Mouse (Mus musculus) cortical plate, adult 2 months (tissue): ENCODE measurements around the gene Sdad1. TPM values are rescaled to one million over a fixed set of nuclear protein-coding genes. Genes with fewer than 3 reads are reported as not detected.

Experiments used
- H3K27ac ChIP-seq: fragments of 200-500 bp; 2 replicates; pipeline ENCODE4 v1.5.1; 2012; ENCODE audit warnings: low read length, control low read depth, inconsistent platforms; ENCODE audit not compliant: insufficient read depth
- H3K4me1 ChIP-seq: fragments of 200-500 bp; 2 replicates; pipeline ENCODE4 v1.6.1; 2011; ENCODE audit warnings: low read length; ENCODE audit not compliant: control insufficient read depth, insufficient read depth
- H3K4me3 ChIP-seq: fragments of 200-500 bp; 2 replicates; pipeline ENCODE4 v1.5.1; 2011; ENCODE audit warnings: mild to moderate bottlenecking, low read length, control low read depth; ENCODE audit not compliant: insufficient read depth
- CTCF ChIP-seq: fragments of 200-500 bp; IDR thresholded peaks from 2 replicates; pipeline ENCODE4 v1.5.1; 2011; ENCODE audit warnings: mild to moderate bottlenecking, control low read depth, low read length; ENCODE audit not compliant: insufficient read depth; ENCODE audit errors: extremely low read depth
- POLR2A ChIP-seq: fragments of 200-500 bp; IDR thresholded peaks from 2 replicates; pipeline ENCODE4 v1.6.1; 2011; ENCODE audit warnings: mild to moderate bottlenecking, low read length, control low read depth; ENCODE audit not compliant: insufficient read depth; ENCODE audit errors: extremely low read depth
- polyA plus RNA-seq: library from polyadenylated mRNA; depleted of rRNA; stranded (reverse); fragments of >200 nt; gene quantifications from 2 replicates; pipeline ENCODE4 v1.2.3, GENCODE M21; 2012

The Sdad1 gene
- polyA plus RNA-seq, 1 experiment = 11.8 TPM

- Histone ChIP-seq H3K4me3 (no peak overlapping the region), H3K4me1 (no peaks in the 10 kb centered on the region; the same call in 1 of the 2 replicates), H3K27ac (no peak overlapping the region)
- TF ChIP-seq POLR2A = no peak
- TF ChIP-seq CTCF = no peak
Measured at GRCm38 (mm10) chr5:92282571-92282970, 27.7 kb downstream of the Sdad1 start.

DNA sequence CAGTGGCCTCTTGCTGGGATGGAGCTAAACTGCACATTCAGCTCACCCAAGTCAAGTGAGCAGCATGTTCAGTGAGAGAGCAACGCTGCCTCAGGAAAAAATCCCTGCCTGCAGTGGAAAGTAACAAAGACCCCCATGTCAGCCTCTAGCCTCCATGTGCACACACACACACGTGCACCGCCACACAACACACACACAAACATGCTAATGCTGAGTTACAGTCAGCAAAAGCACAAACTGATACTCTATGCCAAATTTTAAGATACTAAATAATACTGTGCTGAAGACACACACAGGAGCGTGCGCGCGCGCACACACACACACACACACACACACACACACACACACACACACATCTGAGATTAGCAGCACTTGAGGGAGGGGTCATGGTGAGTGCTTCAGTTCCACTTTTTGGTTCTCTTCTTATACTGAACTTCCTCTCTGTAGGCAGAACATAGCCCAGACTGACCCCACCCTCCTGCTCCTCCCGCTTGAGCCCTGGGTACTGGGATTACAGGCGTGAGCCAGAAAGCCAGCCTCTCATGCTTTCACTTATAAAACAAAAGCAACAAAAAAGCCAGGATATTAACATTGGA is 31.2 kb downstream of the Sdad1 start:
- no peak for TF ChIP-seq CTCF
- no peak for TF ChIP-seq POLR2A
- Histone ChIP-seq H3K27ac (no peak overlapping the region), H3K4me3 (no peak overlapping the region), H3K4me1 (no peaks in the 10 kb centered on the region; the same call in 1 of the 2 replicates)

DNA sequence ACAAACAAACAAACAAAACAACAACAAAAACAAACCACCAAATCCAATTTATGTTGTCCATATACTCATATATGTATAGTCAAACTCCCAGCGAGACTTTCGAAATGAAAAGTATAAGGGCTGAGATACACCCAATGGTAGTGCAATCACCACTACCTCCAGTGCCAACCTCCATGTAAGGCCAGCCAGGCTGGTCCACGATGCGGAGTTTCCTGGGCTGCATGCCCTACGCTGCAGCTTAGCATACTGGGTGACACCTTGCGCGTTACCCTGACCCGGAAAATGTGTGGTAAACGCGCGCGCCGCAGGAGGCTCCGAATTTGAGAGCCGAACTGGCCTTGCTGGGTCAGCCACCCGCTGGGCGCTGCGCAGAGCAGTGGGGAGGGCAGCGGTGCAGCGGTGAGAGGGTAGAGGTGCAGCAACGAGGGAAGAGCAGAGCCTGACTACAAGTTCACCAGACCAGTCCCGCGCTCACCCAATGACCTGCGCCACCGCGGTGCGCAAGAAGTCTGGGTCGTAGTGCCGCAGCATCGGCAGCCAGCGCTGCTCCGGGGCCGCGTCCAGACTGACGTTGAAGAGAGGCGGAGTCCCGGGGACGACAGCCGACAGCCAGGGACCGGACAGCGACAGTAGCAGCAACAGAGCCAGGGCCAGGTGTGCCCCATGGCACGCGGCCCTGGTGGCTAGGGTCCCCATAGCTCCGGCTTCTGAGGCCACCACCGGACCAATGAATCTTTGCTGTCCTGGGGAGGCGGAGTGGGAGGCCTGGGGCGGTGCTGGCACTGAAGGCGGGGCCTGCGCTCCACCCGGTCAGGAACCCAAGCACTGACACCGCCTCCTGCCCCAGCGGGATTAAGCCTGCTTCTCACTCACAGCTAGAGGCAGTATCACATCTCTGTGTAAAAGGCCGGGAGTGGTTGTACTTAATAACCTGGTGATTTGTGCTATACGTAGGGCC is 32.6 kb downstream of the Sdad1 start, which contains the start of gene Naaa:
Gene Naaa, minus strand, starts transcription at position 734 of the 958 bp plus-strand sequence.
- Histone ChIP-seq H3K4me3 (peak within 1 kb of the TSS; percentile 77), H3K27ac (peak within 1 kb of the TSS; percentile 53; the same call in 1 of the 2 replicates), H3K4me1 (no peaks in the 10 kb centered on the region; the same call in 1 of the 2 replicates)
- TF ChIP-seq POLR2A (peak; percentile 42; the same call in 1 of the 2 replicates), CTCF (0 out of 2 replicates have a peak, but pooled peaks have one; percentile 5)

DNA sequence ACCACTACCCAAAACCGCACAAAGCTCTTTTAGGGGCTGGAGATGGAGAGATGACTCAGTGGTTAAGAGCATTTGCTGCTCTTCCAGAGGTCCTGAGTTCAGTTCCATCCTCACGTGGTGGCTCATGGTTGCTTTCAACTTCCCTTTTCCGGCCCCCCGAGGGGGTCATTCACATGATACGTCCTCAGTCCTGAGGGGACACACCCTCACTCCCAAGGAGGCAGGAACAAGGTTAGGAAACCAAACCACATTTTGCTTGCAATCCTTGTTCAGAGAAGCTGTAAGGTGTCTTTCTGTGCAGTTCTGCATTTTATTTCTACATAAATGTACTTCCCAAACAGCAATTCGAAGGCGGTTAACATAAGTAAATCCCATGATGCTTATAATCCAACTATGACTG is 39.8 kb downstream of the Sdad1 start:
- Histone ChIP-seq H3K4me1 (no peaks in the 10 kb centered on the region), H3K27ac (no peak overlapping the region), H3K4me3 (no peak overlapping the region)
- TF ChIP-seq POLR2A = no peak
- no peak for TF ChIP-seq CTCF

- no peak overlapping the region for H3K27ac ChIP-seq
- no peak overlapping the region for H3K4me3 ChIP-seq
- TF ChIP-seq POLR2A (no peak), CTCF (no peak)
- H3K4me1 ChIP-seq = 0 out of 2 replicates have a peak, but pooled peaks cover 3% of the 10 kb centered on the region
Measured at GRCm38 (mm10) chr5:92263761-92264359, 46.4 kb downstream of the Sdad1 start.

DNA sequence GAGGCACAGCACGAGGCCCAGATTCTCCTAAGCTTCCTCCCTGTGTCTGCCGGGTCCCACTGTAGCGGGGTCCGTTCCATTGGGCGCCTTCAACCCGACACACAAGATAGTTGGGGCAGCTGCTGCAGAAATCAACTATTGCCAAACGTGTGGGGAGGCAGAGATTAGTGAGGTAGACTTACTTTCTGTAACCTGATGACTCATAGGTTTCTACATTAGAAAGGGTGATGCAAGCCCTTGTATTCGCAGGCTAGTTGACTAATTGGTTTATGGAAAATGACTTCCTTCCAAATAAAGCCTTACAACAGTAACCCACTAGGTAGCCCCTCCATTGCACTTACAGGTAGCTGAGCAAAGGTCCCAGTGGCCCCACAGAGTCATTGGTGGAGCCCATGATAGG is 47.6 kb downstream of the Sdad1 start:
- TF ChIP-seq CTCF = no peak
- TF ChIP-seq POLR2A = no peak
- Histone ChIP-seq H3K27ac (no peak overlapping the region), H3K4me1 (0 out of 2 replicates have a peak, but pooled peaks cover 3% of the 10 kb centered on the region), H3K4me3 (no peak overlapping the region)

- Histone ChIP-seq H3K4me3 (no peak within 1 kb of the TSS), H3K4me1 (no peaks in the 10 kb centered on the region), H3K27ac (no peak within 1 kb of the TSS)
- TF ChIP-seq CTCF = no peak
- no peak for TF ChIP-seq POLR2A
Measured at GRCm38 (mm10) chr5:92256218-92256617, 54.1 kb downstream of the Sdad1 start, which contains the start of gene Ppef2. Ppef2 (minus strand) TSS chr5:92256278.

DNA sequence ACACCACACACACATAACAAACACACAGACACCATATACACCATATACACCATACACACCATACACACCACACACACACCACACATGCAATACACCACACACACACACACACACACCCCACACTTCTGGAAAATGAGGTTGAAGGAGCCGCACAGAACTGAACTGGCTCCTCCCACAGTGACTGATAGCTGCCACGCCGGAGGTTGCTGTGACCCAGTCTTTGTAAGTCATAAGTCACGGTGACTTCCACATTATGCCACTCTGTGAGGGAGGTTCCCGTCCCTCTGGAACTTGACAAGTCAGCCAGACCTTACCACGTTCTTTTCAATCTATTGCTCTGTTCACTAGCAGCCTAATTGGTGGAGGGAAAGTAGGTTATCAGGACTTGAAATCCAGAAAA is 55.8 kb downstream of the Sdad1 start:
- Histone ChIP-seq H3K4me1 (no peaks in the 10 kb centered on the region), H3K27ac (no peak overlapping the region), H3K4me3 (no peak overlapping the region)
- TF ChIP-seq POLR2A (no peak), CTCF (no peak)

DNA sequence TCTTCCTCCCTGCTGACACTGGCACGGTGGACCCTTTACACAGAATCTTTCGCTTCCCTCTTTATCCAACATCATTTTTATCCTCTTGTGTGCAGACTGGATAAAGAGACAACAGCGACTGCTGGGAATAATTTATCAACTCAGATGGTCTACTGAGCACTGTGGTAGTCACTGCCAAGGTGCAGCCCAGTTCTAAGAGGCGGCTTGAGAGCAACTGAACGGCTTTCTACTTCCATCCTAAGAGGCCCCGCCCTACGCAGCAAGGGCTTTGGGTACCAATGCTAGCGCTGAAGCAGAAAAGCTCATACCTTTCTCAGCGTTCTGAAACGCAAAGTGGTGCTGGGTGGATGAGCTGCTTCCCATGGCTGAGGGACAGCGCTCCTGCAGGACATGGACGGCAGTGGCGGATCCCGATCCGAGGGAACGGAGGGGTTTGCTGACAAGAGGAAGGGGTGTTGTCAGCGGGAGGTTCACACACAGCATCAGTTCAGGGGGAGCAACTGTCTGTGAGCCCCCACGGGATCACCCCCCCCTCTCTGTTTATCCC is 57.4 kb downstream of the Sdad1 start:
- no peak overlapping the region for H3K27ac ChIP-seq
- TF ChIP-seq POLR2A (no peak), CTCF (peak; percentile 48)
- H3K4me3 ChIP-seq = no peak overlapping the region
- H3K4me1 ChIP-seq = no peaks in the 10 kb centered on the region
